In genomic region chr11:98462255-98462654, GRCm38 (mm10) we compare ENCODE assay signal across 20 mouse cellular contexts. TPM values are rescaled to one million over a fixed set of nuclear protein-coding genes. Genes with fewer than 3 reads are reported as not detected.
A peak's percentile ranks its signal among the peaks of the same experiment; 100 is the strongest.
DNase-seq lines count a peak whose midpoint lies in the region; TF ChIP-seq lines count a peak whose summit lies in the region.
"Had no signal": no experiment of that assay in that cellular context is flagged by ENCODE, and none has a peak within 500 bp of the region (broad histone marks: within the 10 kb centered on the region; RNA-seq: fewer than 3 reads in every experiment).

No protein-coding gene starts in this region.

- H3K27me3 ChIP-seq in spleen, adult 2 months (ENCODE audit: control insufficient read depth, insufficient read depth, low read length) = no peaks in the 10 kb centered on the region

- H3K27ac ChIP-seq in spleen, adult 2 months (ENCODE audit: insufficient read depth, low read length) = peak overlapping the region; percentile 80
- peak overlapping the region; percentile 17; the same call in 1 of the 2 replicates for H3K27ac ChIP-seq in bone marrow, adult 2 months (ENCODE audit: control insufficient read depth, insufficient read depth, low read depth, low read length, poor library complexity)
- no peak overlapping the region for H3K27ac ChIP-seq in layer of hippocampus, adult 2 months
- H3K27ac ChIP-seq: embryonic facial prominence, embryonic 10.5 days; embryonic facial prominence, embryonic 12.5 days; forebrain, embryonic 10.5 days; forebrain, embryonic 12.5 days had no signal

- no peak for TF ChIP-seq POLR2A in spleen, adult 2 months (IDR thresholded peaks at IDR 0.05; ENCODE audit: low read depth, low read length)
- TF ChIP-seq POLR2A in bone marrow, adult 2 months (IDR thresholded peaks at IDR 0.05; ENCODE audit: borderline replicate concordance, control insufficient read depth, low read depth, low read length) = no peak

- peaks cover 54% of the 10 kb centered on the region for H3K4me1 ChIP-seq in spleen, adult 2 months (ENCODE audit: control insufficient read depth, insufficient read depth, insufficient read length)
- H3K4me1 ChIP-seq in bone marrow, adult 2 months (ENCODE audit: control insufficient read depth, insufficient read depth, low read length) = peaks cover 3% of the 10 kb centered on the region; the same call in 1 of the 2 replicates

- no peak for DNase-seq in spleen, adult 2 months (ENCODE audit: low read depth in 1 of 2, low spot score in 2 of 2)
- DNase-seq in spleen, postnatal 36 days (ENCODE audit: low spot score in 2 of 2) = no peak
- DNase-seq in A20 (ENCODE audit: low read depth, low spot score) = peak; percentile 67
- DNase-seq in layer of hippocampus, adult 2 months (ENCODE audit: low spot score in 2 of 2) = no peak
- no peak for DNase-seq in c-Kit-positive CD71-positive TER-119-positive erythroid progenitor cells, embryonic 14.5 days (ENCODE audit: low spot score)
- DNase-seq: adrenal gland, adult 8-10 months; adrenal gland, postnatal 14 days; adrenal gland, postnatal 36 days; cerebellum, adult 11-12 months; cerebellum, adult 2 months; cerebellum, adult 9-10 months; cerebellum, postnatal 10 days; cerebellum, postnatal 25 days had no signal

- H3K4me3 ChIP-seq in spleen, adult 2 months (ENCODE audit: extremely low read depth, insufficient read depth, insufficient read length) = no peak overlapping the region
- no peak overlapping the region for H3K4me3 ChIP-seq in bone marrow, adult 2 months (replicated peaks; ENCODE audit: control insufficient read depth, low read depth, low read length)
- no peak overlapping the region for H3K4me3 ChIP-seq in layer of hippocampus, adult 2 months
- H3K4me3 ChIP-seq: embryonic facial prominence, embryonic 10.5 days; embryonic facial prominence, embryonic 12.5 days; forebrain, embryonic 10.5 days; forebrain, embryonic 12.5 days had no signal

- WGBS in spleen, adult 2 months = 66% methylated on average over 6 of the region's 6 CpGs
- 70% methylated on average over 6 of the region's 6 CpGs for WGBS in bone marrow, adult 2 months

- H3K36me3 ChIP-seq in spleen, adult 2 months (ENCODE audit: control insufficient read depth, insufficient read depth, low read length) = peaks cover 13% of the 10 kb centered on the region
- H3K36me3 ChIP-seq: embryonic facial prominence, embryonic 10.5 days; embryonic facial prominence, embryonic 12.5 days; forebrain, embryonic 10.5 days; forebrain, embryonic 12.5 days; G1E had no signal

- TF ChIP-seq CTCF in spleen, adult 2 months (IDR thresholded peaks at IDR 0.05; ENCODE audit: extremely low read depth, insufficient read depth, insufficient read length, insufficient replicate concordance) = no peak
- TF ChIP-seq CTCF in bone marrow, adult 2 months (IDR thresholded peaks at IDR 0.05; ENCODE audit: control insufficient read depth, insufficient read depth, low read length) = no peak
- no peak for TF ChIP-seq CTCF in layer of hippocampus, adult 2 months (conservative IDR thresholded peaks at IDR 0.05)

RNA-seq across cellular contexts. Expression of gene Grb7, which starts 16.1 kb away (rescaled TPM):
- 1.1 and 1.2 TPM in 2 replicates for polyA plus RNA-seq in spleen, adult 2 months (2012; rRNA removed)
- polyA plus RNA-seq in bone marrow, adult 2 months (2011; ENCODE audit: insufficient read depth, insufficient read length, low replicate concordance, missing spikeins) = 0.85 TPM in 1 of 2 replicates, not detected in the other
- 1 to 10 TPM; 1.5 to 1.6 TPM for total RNA-seq in layer of hippocampus, adult 2 months (2021)
- total RNA-seq: adrenal gland, postnatal 36 days; G1E had no signal
- polyA plus RNA-seq: C2C12, G1E had no signal

RNA-seq across cellular contexts. Expression of gene Mien1, which starts 23.5 kb away (rescaled TPM):
- polyA plus RNA-seq in spleen, adult 2 months (2012; rRNA removed) = 37.1 and 37.8 TPM in 2 replicates
- polyA plus RNA-seq in bone marrow, adult 2 months (2011; ENCODE audit: insufficient read depth, insufficient read length, low replicate concordance, missing spikeins) = 25.3 and 33.9 TPM in 2 replicates
- total RNA-seq in layer of hippocampus, adult 2 months (2021) = 10 to 100 TPM; 84.3 to 89.3 TPM

RNA-seq across cellular contexts. Expression of gene Erbb2, which starts 50.0 kb away (rescaled TPM):
- polyA plus RNA-seq in spleen, adult 2 months (2012; rRNA removed) = 4.0 and 5.5 TPM in 2 replicates
- polyA plus RNA-seq in bone marrow, adult 2 months (2011; ENCODE audit: insufficient read depth, insufficient read length, low replicate concordance, missing spikeins) = 0.97 and 2.4 TPM in 2 replicates
- total RNA-seq in layer of hippocampus, adult 2 months (2021) = 1 to 10 TPM; 1.9 to 2.8 TPM
- polyA plus RNA-seq: G1E had no signal
